Mouse (Mus musculus) ES-CJ7 (cell line): ENCODE data around the gene Mob3b.

Experiments
- DNase-seq: peaks from one replicate; pipeline ENCODE4 v3.0.0; 2011; ENCODE audit warnings: low read depth, low spot score

Gene Mob3b

DNA sequence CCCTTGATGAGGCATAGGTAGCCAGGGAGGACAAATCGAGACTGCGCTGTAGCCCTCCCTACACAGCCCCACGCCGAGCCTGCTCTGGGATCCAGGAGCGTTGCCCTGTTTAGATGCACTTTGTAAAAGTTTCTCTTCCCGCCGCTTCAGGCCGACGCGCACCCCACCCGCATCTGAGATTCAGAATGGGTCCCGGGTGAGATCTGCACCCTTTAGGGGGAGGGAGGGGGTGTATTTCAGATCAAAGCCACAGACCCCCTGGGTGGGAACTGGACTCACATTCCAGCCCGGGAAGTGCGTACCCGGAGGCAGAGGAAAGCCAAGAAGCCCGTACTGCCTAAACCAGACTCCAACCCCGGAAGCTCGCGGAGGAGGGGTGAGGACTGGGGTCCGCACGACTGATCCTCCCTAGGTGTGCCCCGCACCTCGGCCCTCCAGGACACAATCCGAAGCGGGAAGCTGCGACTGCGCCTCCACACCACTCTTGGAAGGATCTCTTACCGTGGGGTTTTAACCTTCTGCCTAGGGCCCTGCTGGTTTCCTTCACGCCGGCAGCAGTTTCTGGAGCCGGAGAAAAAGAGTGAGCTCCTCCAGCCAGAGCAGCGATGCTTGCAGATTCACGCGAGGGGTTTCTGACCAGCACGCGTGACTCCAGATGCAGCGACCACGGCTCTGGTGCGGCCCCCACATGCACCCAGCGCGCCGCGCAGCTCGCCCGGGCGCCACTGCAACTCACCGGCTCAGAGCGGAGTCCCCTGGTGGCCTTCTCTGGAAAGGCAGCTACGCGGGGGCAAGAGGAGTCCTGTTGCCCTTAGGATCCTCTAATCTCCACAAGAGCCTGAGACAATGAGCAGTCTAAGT, at the start of gene Mob3b:
Gene Mob3b (minus strand): TSS at position 734 of the 861 bp plus-strand sequence.
- peak; percentile 88 for DNase-seq

DNA sequence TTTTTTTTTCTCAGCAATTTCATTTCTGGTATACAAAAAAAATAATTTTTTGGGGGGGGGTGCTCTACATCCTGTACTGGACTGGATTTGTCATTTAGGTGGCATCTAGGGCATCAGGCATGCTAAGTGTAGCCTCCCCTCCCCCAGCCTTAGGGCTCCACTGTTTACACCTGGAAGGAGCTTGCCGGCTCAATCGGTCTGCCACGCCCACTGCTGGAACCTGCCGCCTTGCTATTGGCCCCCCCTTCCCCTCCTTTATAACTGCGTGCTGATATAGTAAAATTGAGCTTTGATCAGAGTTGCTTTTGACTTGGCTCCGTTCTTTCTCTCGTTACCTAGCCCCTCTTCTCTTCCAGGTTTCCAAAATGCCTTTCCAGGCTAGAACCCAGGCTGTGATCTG, 47.4 kb upstream of the Mob3b start:
- DNase-seq = peak; percentile 23

DNA sequence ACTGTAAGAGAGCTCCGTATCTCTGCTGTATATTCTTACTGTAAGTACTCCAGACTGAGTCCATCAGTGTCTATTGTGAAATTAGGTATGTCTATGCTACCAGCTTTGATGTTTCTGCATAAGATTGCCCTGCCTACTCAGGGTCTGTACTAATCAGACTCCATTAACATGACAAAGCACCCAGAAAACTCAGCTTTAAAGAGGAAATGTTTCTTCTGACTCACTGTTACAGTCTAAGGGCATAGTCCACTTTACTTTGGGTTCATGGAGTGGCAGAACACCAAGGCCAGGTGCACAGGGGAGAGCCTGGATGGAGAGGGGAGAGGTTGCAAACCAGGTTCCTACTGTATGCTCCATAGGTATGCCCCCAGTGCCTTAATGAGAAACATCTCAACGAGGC, 46.4 kb upstream of the Mob3b start:
- DNase-seq = peak; percentile 69

DNA sequence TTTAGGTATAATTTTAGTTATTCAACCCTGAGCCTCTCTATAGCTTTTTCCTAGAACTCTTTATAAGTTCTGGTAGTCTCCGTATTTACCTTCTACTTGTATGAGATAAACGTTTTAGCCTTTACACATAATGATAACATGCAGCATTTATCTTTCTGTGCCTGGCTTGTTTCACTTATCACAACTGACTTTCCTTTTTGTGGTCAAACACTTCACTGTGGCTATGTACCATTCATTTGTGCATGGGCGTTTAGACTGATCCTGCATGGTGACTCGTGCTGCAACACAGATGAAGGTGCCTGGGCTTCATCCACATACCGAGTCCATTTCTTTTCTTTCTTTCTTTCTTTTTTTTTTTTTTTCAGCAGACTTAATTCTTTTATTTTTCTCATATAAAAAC, 44.4 kb upstream of the Mob3b start:
- no peak for DNase-seq

DNA sequence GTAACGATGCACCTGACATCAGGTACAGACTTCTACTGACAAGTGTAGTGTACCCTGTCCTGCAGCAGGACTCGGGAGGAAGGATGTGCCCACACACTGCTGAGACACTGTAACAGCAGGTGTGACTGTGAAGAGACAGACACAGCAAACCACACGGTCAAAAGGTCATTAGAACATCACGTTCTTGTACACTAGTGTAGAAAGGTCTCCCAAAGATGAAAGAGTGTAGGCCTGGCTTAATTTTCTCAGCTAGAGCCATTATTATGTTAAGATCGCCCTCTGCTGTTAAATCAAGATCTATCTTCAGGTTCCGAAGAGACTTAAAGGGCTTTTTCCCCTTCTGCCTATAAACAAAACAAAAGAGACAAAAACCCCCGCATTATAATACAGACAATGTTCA, 35.4 kb upstream of the Mob3b start:
- peak; percentile 81 for DNase-seq

DNA sequence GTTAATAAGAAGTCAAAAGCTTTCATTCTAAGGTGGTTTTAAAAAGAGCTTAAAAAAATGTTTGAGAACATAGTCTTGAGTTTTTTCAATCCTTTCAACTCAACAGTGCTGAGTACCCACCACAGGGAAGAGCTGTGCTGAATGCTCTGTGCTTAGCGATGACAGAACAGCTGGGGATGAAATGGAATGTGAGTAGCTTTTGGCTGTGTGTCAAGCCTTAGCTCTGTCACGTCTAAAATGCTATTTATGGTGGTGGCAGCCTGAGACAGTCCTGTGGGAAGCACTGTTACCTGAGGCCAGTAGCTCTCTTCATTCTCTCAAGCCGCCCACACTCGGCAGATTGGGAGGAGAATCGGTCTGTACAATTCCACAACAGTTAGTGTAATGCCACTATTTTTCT, 32.5 kb upstream of the Mob3b start:
- DNase-seq = no peak

DNA sequence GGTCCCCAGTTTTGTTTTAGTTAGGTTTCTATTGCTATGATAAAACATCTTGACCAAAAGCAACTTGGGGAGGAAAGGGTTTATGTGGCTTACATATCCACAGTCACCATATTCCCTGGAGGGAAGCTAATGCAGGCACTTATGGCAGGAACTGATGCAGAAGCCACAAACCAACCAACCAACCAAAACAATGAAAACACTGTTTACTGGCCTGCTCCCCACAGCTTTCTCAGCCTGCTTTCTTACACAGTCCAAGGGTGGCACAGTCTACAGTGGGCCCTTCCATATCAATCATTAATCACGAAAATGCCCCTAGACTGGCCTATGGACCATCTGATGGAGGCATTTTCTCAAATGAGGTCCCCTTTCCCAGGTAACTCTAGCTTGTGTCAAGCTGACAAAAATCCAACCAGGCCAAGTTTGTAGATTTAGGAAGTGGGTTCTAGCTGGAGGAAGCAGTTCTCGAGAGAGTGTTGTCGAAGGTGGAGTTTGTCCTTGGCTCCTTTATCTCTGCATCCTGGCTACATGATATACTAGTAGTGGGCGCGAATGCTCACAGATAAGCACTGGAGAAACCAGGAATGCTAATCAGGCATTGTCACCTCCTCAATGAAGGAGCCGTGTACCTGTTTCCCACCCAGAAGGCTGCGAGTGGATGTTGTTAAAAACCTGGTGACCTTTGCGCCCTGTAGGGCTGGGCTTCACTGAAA, 30.5 kb upstream of the Mob3b start:
- DNase-seq = no peak

DNA sequence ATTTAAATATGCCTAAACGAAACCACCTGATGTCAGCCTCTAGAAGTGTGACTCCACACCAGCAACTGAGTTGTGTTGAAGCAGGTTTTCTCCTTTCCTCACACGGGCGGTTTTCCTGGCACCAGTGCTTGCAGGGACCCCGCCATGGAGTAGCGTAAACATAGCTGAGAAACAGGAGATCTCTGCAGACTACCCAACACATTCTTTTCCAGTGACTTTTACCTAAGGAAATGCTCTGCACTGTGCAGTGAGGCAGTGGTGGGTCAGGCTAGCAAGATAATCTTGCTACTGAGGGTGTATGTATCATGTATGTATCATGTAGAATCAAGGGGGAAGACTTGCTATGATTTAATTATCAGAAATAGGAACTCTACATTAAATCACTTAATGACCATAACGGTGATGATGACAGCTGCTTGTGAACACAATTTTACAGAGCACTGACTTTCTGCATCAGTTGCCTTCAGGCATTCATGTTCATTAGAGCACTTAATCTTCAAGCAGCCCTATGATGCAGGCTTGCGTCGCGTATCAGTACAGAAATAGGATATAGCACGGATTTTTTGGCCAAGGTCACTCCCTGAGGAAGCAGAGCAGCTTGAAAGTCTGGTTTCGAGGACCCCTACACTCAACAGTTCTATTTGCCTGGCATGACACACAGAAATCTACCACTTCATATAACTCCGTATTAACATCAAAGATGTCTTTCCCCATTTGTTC, 20.8 kb upstream of the Mob3b start:
- DNase-seq = no peak

DNA sequence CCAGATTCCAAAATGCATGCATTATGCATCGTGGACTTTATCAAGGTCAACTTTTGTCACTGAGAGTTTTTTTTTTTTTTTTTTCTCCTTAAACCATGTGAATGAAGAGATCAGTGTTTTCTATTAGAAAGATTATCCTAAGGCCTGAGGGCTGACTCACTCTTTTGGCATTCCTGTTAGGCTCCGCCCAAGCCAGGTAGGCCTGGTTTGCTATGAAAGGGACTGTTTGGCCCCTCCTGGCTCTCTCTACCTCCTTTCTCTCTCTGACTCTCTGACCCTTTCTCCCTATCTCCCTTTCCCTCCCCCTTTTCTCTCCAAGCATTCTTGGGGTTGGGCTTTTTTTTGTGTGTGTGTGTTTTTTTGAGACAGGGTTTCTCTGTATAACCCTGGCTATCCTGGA, 18.3 kb upstream of the Mob3b start:
- DNase-seq = peak; percentile 11

DNA sequence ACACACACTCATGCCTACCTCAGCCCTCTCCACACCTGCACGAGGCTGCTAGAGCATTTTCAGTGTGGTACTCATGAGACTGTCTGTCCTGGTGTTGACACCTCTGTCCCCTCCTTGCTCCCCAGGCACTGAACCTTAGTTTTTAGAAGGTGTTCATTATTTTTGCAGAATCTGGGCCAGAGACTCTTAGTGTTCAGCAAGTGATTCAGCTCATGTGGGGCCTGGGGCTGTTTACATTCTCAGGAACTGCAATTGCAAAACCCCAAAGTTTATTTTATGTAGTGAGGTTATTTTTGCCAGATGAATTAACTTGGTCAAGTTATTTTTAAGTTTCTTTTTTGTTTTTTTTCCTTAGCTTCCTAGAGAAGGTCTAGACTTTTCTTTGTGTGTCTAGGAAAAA, 16.3 kb upstream of the Mob3b start:
- DNase-seq = no peak

DNA sequence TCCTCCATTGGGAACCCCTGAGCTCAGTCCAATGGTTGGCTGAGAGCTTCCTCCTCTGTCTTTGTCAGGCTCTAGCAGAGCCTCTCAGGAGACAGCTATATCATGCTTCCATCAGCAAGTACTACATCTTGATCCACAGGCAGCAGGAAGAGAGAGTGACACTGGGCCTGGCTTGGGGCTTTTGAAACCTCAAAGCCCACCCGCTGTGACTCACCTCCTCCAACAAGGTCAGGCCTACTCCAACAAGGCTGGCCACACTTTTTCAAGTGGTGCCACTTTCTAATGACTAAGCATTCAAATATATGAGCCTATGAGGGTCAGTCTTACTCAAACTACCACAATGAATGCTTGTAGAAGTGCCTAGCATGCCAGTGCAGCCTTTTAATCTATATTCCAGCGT, 15.2 kb upstream of the Mob3b start:
- DNase-seq = peak; percentile 21

DNA sequence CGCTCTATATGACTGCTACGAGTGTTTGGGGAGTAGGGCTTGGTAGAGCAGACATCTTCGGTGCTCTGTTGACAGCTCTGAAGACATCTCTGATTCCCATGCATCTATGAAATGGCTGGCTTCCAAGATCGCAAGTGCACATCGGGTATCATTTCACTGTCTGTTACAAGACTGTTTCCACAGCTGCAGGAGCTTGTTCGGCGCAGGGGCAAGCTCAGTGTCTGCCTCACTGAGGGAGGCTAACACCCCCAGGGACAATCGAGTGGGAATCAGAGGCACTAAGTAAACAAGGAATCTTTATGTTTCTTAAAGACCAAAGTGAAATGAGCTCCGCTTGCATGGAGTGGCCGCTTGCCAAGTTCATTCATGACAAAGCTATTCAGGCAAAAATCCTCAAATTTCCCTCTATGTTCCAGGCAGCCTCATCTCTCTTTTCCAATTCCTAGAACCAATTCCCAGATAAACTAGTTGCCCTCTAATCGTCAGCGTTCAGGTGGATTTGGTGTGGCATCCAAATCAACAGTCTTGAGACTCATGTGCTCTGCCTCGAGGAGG, 12.4 kb upstream of the Mob3b start:
- no peak for DNase-seq

DNA sequence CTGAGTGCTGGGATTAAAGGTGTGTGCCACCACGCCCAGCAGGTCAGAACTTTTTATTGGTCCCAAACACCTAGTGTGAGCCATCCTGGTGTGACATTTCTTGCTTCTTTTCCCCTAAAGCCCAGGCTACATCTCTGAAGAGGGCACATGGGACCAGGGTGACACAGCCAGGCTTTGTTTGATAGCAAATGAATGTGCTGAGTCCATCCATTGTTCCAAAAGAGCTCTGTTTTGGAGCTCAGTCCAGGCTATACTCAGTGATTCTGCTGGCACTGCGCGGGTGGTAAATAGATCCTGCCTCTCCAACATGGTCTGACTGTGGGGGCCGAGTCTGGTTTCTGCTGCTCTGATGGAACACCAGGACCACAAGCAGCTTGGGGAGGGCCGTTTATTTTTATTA, 10.6 kb upstream of the Mob3b start:
- no peak for DNase-seq

DNA sequence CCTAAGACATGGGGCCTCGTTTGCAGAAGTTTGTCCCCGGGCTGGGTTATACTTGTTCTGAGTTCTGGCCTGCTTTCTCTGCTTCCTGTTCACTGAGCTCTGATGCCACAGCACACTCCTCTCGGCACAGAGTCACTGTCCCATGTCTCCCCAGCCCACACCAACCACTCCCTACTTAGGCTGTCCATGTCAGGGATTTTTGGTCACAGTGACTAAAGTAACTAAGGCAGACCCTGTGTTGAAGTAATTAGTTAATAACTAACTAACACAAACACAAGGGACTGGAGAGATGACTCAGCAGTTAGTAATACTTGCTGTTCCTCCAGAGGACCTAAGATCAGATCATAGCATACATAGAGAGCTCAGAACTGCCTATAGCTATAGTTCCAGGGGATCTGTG, 8.7 kb upstream of the Mob3b start:
- DNase-seq = no peak

DNA sequence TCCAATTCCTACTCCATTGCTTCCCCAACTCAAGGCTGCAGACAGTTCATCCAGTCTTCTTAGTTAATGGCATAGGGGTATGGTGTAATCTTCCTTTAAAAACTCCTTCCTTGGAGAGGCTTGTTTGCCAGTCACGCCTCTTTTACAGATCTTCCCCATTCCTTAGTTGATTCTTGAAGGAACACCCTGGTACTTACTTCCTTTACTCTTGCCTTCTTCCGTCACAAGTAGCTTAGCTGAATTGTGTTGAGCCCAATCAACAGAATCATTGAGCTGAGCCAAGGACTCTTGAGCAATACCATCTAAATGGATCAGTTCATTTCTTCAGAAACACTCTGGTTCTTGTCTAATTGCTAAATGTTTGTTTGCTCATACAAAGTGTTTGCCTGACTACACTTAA, 8.0 kb upstream of the Mob3b start:
- DNase-seq = no peak

DNA sequence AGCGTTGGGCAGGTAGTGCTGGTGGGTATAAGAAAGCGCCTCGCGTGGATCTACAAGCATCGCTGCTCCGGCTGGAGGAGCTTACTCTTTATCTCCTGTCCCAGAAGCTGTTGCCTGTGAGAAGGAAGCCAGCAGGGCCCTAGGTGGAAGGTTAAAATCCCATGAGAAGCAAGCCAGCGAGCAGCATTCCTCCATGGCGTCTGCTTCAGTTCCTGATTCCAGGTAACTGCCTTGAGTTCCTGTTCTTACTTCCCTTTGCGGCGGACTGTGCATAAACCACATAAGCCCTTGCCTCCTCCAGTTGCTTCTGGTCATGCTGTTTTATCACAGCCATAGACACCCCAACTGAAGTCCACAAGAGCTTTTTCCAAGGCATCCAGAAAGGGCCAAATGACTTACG, 531 bp upstream of the Mob3b start:
- DNase-seq = no peak

DNA sequence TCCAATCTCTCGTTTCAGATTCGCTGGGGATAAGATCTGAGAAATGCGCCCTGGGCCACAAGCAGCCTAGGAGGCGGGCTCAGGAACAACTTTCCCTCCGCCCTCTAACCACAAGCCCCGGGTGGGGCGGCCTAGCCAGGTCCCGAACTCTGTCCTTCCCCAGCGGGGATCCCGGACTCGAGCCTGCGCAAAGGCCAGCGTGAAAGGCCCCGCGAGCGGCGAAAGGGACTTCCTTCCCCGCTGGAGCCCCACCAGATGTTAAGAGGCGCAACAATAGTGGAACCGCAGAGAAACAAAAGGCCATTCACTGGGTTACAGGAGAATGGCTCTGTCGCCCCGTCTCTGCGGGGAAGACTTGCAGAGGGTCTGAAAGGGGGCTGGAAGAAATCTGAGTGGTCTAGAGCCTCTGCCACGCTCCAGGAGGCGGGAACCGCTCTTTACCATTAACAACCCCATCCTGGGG, 1.1 kb downstream of the Mob3b start:
- DNase-seq = peak; percentile 69

DNA sequence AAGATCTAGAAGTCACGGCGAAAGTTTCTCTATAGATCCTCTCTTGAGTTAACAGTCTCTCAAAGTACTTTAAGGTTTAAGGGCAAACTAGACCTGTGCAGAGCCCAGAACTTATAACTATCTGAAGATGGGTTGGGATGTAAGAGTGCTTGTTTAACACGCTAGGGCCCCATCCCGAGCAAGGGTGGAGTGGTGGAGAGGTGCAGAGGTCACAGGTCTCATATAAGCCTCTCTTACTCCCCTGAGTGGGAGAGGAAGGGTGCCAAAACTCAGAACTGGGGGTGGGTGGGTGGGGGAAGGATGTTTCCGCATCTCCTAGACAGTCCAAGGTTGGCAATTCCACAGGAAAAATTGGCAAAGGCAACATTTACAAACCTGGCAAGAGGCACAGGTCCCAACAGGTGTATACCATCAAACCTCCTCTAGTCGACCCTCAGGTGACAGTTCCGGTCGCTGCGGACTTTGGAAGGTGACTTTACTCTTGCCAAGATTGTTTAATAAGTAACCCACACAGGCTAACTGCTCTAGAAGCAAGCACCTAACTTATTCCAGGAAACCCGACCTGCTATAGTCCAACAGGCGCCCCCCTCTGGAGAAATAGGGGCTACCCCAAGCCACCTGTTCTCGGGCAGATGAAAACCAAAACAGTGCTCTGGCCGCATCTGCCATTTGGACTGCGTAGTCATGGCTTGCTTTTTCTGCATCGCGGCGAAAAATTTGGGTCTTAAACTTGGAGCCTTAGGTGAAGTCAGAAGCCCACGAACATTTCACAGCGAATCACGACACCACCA, 2.0 kb downstream of the Mob3b start:
- peak; percentile 69 for DNase-seq

DNA sequence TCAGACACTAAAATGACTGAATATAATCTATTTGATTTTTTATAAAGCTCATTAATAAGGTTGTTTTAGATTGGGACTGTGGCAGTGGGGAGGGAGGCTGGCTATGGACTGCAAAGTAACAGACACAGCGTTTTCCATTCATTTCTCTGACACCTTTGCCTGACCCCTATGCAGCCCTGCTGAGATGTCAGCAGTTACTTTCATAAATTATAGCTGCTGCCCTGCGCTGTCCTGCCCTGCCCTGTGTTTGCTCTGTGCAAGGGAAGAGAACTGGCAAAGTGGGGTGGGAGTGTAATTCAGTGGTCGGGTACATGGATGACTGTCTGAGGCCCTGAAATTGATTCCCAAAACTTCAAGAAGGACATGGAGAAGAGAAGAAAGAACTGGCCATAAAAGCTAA, 3.2 kb downstream of the Mob3b start:
- no peak for DNase-seq

DNA sequence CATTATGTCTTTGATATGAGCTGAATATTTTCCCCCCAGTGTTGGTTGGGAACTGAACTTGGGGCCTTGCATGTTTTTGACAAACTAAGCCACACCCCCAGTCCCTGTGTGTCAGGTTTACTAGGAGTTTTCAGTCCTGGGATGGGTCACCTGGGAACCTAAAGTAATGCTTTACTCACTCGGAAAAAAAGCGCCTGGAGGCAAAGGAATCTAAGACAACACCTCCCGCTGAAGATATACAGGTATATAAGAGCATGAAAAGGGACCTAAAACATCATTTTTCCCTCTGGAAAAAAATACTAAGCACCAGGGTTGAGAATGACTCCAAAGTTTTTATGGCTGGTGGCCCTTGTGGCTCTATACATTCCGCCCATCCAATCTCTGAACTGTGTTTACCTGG, 5.5 kb downstream of the Mob3b start, which contains the start of gene Ifnk:
Gene Ifnk (plus strand): TSS at position 301 of the 400 bp plus-strand sequence.
- no peak for DNase-seq

DNA sequence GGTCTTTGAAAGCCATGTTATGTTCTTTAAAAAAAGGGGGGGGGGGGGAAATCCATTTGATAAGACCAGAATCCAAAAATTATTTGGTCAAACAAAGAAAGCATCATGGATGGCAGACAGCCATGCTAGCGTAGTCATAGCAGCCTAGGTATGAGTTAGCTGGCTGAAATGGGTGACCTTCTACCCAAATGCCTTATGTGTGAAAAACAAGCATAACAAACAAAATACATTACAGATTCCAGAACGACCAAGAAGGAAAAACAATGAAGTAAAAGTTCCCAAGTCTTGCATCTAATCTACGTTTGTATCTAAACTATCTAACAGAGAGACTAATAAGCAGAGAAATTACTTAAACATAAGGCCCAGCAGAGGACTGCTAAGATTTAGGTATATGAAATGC, 6.6 kb downstream of the Mob3b start:
- DNase-seq = no peak
